Mouse (Mus musculus): ENCODE data around the gene Tmem191c.

GRCm38 (mm10) chr16:17255270-17255669 is 20.6 kb upstream of the Tmem191c start:
- no peak for TF ChIP-seq CTCF (IDR thresholded peaks at IDR 0.05; ENCODE audit: low read depth, low read length)
- TF ChIP-seq GATA1 (IDR thresholded peaks at IDR 0.05; ENCODE audit: borderline replicate concordance, low read length) = no peak
- TF ChIP-seq POLR2AphosphoS5 (IDR thresholded peaks at IDR 0.05; ENCODE audit: insufficient replicate concordance, low read depth, low read length) = no peak
- TF ChIP-seq TAL1 (conservative IDR thresholded peaks at IDR 0.05; ENCODE audit: low read depth, low read length) = no peak
